Mouse (Mus musculus): Measurements from ENCODE around the gene Frmd4a.

Frmd4a gene

DNA sequence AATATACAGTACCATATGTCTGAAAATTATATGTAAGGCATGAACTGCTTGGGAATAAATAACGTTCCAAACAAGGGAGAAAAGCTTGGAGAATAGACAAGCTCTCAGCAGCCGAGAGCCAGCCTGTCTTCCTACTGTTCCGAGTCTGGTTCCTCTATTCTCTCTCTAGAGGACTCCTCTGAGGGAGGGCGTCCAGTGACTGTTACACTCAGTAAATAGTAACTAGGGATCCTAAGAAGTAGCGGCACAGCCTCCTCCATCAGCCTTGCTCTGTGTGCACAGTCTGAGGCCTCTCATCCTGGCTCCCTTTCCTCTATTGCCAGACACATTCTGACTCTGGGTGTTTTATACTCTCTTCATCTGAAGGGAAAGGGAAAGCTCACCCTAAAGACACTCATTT, 492.2 kb downstream of the Frmd4a start:
- Histone ChIP-seq H3K4me3 (replicated peaks; ENCODE audit: low read length) (no peak overlapping the region), H3K9me3 (ENCODE audit: low read length) (no peaks in the 10 kb centered on the region), H3K36me3 (ENCODE audit: insufficient read depth, low read length) (no peaks in the 10 kb centered on the region), H3K27me3 (ENCODE audit: insufficient read depth, low read length) (peaks cover 12% of the 10 kb centered on the region; the same call in 1 of the 2 replicates), H3K4me1 (replicated peaks; ENCODE audit: low read depth, low read length) (peaks cover 15% of the 10 kb centered on the region)
- TF ChIP-seq CTCF (conservative IDR thresholded peaks at IDR 0.05; ENCODE audit: low read length) (no peak), NANOG (IDR thresholded peaks at IDR 0.05; ENCODE audit: borderline replicate concordance, low read length) (no peak), POU5F1 (IDR thresholded peaks at IDR 0.05; ENCODE audit: borderline replicate concordance, low read length) (no peak)

- Histone ChIP-seq H3K27me3 (ENCODE audit: insufficient read depth, low read length) (peaks cover 12% of the 10 kb centered on the region), H3K9me3 (ENCODE audit: low read length) (no peaks in the 10 kb centered on the region), H3K4me1 (replicated peaks; ENCODE audit: low read depth, low read length) (peaks cover 15% of the 10 kb centered on the region), H3K4me3 (replicated peaks; ENCODE audit: low read length) (no peak overlapping the region), H3K36me3 (ENCODE audit: insufficient read depth, low read length) (no peaks in the 10 kb centered on the region)
- no peak for TF ChIP-seq CTCF (conservative IDR thresholded peaks at IDR 0.05; ENCODE audit: low read length)
- no peak for TF ChIP-seq POU5F1 (IDR thresholded peaks at IDR 0.05; ENCODE audit: borderline replicate concordance, low read length)
- no peak for TF ChIP-seq NANOG (IDR thresholded peaks at IDR 0.05; ENCODE audit: borderline replicate concordance, low read length)
Measured at GRCm38 (mm10) chr2:4510208-4511079, 492.9 kb downstream of the Frmd4a start.

GRCm38 (mm10) chr2:4511080-4511386, 493.5 kb downstream of the Frmd4a start:
- Histone ChIP-seq H3K4me3 (replicated peaks; ENCODE audit: low read length) (no peak overlapping the region), H3K27me3 (ENCODE audit: insufficient read depth, low read length) (peaks cover 16% of the 10 kb centered on the region)
- TF ChIP-seq CTCF (conservative IDR thresholded peaks at IDR 0.05; ENCODE audit: low read length) (no peak), NANOG (IDR thresholded peaks at IDR 0.05; ENCODE audit: borderline replicate concordance, low read length) (no peak), POU5F1 (IDR thresholded peaks at IDR 0.05; ENCODE audit: borderline replicate concordance, low read length) (no peak)

DNA sequence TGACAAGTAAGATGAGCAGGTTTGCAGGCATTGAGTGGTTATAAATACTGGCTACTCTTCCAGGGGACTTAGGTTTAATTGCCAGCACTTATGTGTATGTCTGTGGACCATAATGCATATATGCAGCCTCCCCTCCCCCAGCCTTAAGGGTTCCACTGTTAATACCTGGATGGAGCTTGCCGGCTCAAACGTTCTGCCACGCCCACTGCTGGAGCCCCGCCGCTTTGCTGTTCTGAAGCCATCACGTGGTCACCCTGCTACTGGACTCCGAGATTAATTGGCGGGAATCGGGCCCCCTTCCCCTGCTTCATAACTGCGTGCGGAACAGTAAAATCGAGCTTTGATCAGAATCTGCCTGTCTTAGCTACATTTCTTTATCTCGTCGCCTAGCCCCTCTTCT, 495.1 kb downstream of the Frmd4a start:
- no peak overlapping the region for H3K4me3 ChIP-seq (replicated peaks; ENCODE audit: low read length)
- no peaks in the 10 kb centered on the region for H3K36me3 ChIP-seq (ENCODE audit: insufficient read depth, low read length)
- TF ChIP-seq CTCF (conservative IDR thresholded peaks at IDR 0.05; ENCODE audit: low read length) (no peak), POU5F1 (IDR thresholded peaks at IDR 0.05; ENCODE audit: borderline replicate concordance, low read length) (no peak), NANOG (IDR thresholded peaks at IDR 0.05; ENCODE audit: borderline replicate concordance, low read length) (no peak)
- H3K27me3 ChIP-seq (ENCODE audit: insufficient read depth, low read length) = peaks cover 21% of the 10 kb centered on the region
- no peaks in the 10 kb centered on the region for H3K9me3 ChIP-seq (ENCODE audit: low read length)
- peaks cover 15% of the 10 kb centered on the region for H3K4me1 ChIP-seq (replicated peaks; ENCODE audit: low read depth, low read length)

More at GRCm38 (mm10) chr2:4511080-4511386, 493.5 kb downstream of the Frmd4a start:
- no peaks in the 10 kb centered on the region for H3K36me3 ChIP-seq (ENCODE audit: insufficient read depth, low read length)
- H3K4me1 ChIP-seq (replicated peaks; ENCODE audit: low read depth, low read length) = peaks cover 15% of the 10 kb centered on the region
- no peaks in the 10 kb centered on the region for H3K9me3 ChIP-seq (ENCODE audit: low read length)

GRCm38 (mm10) chr2:4515910-4516309, 498.4 kb downstream of the Frmd4a start:
- H3K36me3 ChIP-seq (ENCODE audit: insufficient read depth, low read length) = no peaks in the 10 kb centered on the region
- peaks cover 15% of the 10 kb centered on the region for H3K4me1 ChIP-seq (replicated peaks; ENCODE audit: low read depth, low read length)
- no peak overlapping the region for H3K4me3 ChIP-seq (replicated peaks; ENCODE audit: low read length)
- peaks cover 23% of the 10 kb centered on the region for H3K27me3 ChIP-seq (ENCODE audit: insufficient read depth, low read length)
- no peaks in the 10 kb centered on the region for H3K9me3 ChIP-seq (ENCODE audit: low read length)
- TF ChIP-seq CTCF (conservative IDR thresholded peaks at IDR 0.05; ENCODE audit: low read length) (no peak), POU5F1 (IDR thresholded peaks at IDR 0.05; ENCODE audit: borderline replicate concordance, low read length) (no peak), NANOG (IDR thresholded peaks at IDR 0.05; ENCODE audit: borderline replicate concordance, low read length) (no peak)

DNA sequence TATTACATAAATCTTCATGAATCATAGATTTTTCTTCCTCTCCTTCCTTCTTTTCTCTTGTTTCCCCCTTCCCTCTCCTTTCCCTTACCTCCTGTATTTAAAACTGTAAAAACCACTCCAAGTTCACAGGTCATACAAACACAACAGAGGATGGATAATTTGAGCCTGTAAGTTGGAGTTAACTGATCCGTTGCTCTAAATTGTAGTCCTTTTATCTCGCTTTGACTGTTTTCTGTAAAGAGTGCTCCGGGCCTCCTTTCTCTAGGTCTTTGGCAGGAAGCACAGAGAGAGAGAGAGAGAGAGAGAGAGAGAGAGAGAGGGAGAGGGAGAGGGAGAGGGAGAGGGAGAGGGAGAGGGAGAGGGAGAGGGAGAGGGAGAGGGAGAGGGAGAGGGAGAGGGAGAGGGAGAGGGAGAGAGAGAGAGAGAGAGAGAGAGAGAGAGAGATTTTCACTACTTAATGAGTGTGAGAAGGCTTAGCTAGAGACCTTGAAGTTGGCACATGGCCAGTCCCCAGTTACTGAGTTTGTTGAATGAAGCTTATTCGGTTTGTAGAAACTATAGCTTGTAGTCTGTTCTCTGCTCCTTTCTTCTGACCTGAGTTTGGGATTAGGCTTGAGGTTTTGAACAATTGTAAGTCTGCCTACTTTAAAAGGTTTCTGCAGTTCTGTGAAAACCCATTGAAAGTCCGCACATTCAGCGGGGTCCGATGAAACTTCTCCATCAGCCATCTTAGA, 499.5 kb downstream of the Frmd4a start:
- Histone ChIP-seq H3K4me3 (replicated peaks; ENCODE audit: low read length) (no peak overlapping the region), H3K9me3 (ENCODE audit: low read length) (no peaks in the 10 kb centered on the region), H3K27me3 (ENCODE audit: insufficient read depth, low read length) (peaks cover 23% of the 10 kb centered on the region), H3K4me1 (replicated peaks; ENCODE audit: low read depth, low read length) (peaks cover 15% of the 10 kb centered on the region), H3K36me3 (ENCODE audit: insufficient read depth, low read length) (no peaks in the 10 kb centered on the region)
- TF ChIP-seq NANOG (IDR thresholded peaks at IDR 0.05; ENCODE audit: borderline replicate concordance, low read length) (no peak), POU5F1 (IDR thresholded peaks at IDR 0.05; ENCODE audit: borderline replicate concordance, low read length) (no peak), CTCF (conservative IDR thresholded peaks at IDR 0.05; ENCODE audit: low read length) (no peak)

- H3K9me3 ChIP-seq (ENCODE audit: low read length) = no peaks in the 10 kb centered on the region
- H3K4me3 ChIP-seq (replicated peaks; ENCODE audit: low read length) = no peak overlapping the region
- peaks cover 18% of the 10 kb centered on the region for H3K27me3 ChIP-seq (ENCODE audit: insufficient read depth, low read length)
- H3K4me1 ChIP-seq (replicated peaks; ENCODE audit: low read depth, low read length) = peaks cover 9% of the 10 kb centered on the region
- no peak for TF ChIP-seq CTCF (conservative IDR thresholded peaks at IDR 0.05; ENCODE audit: low read length)
- no peak for TF ChIP-seq POU5F1 (IDR thresholded peaks at IDR 0.05; ENCODE audit: borderline replicate concordance, low read length)
- no peak for TF ChIP-seq NANOG (IDR thresholded peaks at IDR 0.05; ENCODE audit: borderline replicate concordance, low read length)
- no peaks in the 10 kb centered on the region for H3K36me3 ChIP-seq (ENCODE audit: insufficient read depth, low read length)
Measured at GRCm38 (mm10) chr2:4517553-4518125, 500.1 kb downstream of the Frmd4a start.

- Histone ChIP-seq H3K4me1 (replicated peaks; ENCODE audit: low read depth, low read length) (peaks cover 6% of the 10 kb centered on the region; the same call in 1 of the 2 replicates), H3K36me3 (ENCODE audit: insufficient read depth, low read length) (no peaks in the 10 kb centered on the region), H3K27me3 (ENCODE audit: insufficient read depth, low read length) (peaks cover 14% of the 10 kb centered on the region), H3K9me3 (ENCODE audit: low read length) (no peaks in the 10 kb centered on the region), H3K4me3 (replicated peaks; ENCODE audit: low read length) (no peak overlapping the region)
- TF ChIP-seq NANOG (IDR thresholded peaks at IDR 0.05; ENCODE audit: borderline replicate concordance, low read length) (no peak), POU5F1 (IDR thresholded peaks at IDR 0.05; ENCODE audit: borderline replicate concordance, low read length) (no peak), CTCF (conservative IDR thresholded peaks at IDR 0.05; ENCODE audit: low read length) (no peak)
Measured at GRCm38 (mm10) chr2:4518549-4518948, 501.0 kb downstream of the Frmd4a start.
